Mouse (Mus musculus) kidney, adult 2 months (tissue): ENCODE data around the gene Gpr141. TPM values are rescaled to one million over a fixed set of nuclear protein-coding genes. Genes with fewer than 3 reads are reported as not detected.
"Not testable (repeated sequence)": the region's sequence is repeated elsewhere in the genome, so short reads cannot be mapped to it uniquely, and the experiment has no call there.

Experiments used
- DNase-seq: peaks from one replicate; pipeline ENCODE4 v3.0.0; 2021
- H3K27ac ChIP-seq: fragments of 200-500 bp; 2 replicates; pipeline ENCODE4 v1.5.1; 2012; ENCODE audit warnings: low read depth, low read length, control low read depth, inconsistent platforms; ENCODE audit not compliant: insufficient read depth
- H3K27me3 ChIP-seq: fragments of 200-500 bp; replicated peaks from 2 replicates; pipeline ENCODE4 v1.6.1; 2012; ENCODE audit warnings: mild to moderate bottlenecking, moderate library complexity, low read length, inconsistent platforms; ENCODE audit not compliant: control insufficient read depth, insufficient read depth
- H3K36me3 ChIP-seq: fragments of 200-500 bp; 2 replicates; pipeline ENCODE4 v1.6.1; 2012; ENCODE audit warnings: mild to moderate bottlenecking, moderate library complexity, low read length, inconsistent platforms; ENCODE audit not compliant: control insufficient read depth, insufficient read depth
- H3K4me1 ChIP-seq: fragments of 200-500 bp; 2 replicates; pipeline ENCODE4 v1.6.1; 2011; ENCODE audit warnings: low read length; ENCODE audit not compliant: control insufficient read depth, insufficient read depth
- H3K4me3 ChIP-seq: fragments of 200-500 bp; 2 replicates; pipeline ENCODE4 v1.5.1; 2011; ENCODE audit warnings: mild to moderate bottlenecking, low read depth, low read length, control low read depth; ENCODE audit not compliant: insufficient read depth
- CTCF ChIP-seq: fragments of 200-500 bp; conservative IDR thresholded peaks from 2 replicates; pipeline ENCODE4 v1.5.1; 2011; ENCODE audit warnings: low read depth, mild to moderate bottlenecking, control low read depth, low read length, moderate library complexity, mixed read lengths; ENCODE audit not compliant: insufficient read depth, insufficient read length
- POLR2A ChIP-seq: fragments of 200-500 bp; IDR thresholded peaks from one replicate; pipeline ENCODE4 v1.6.1; 2011; ENCODE audit warnings: low read depth, low read length, control low read depth
- WGBS: fragments of 180-500 bp; shearing (Covaris S2); methylation state at CpG from one replicate; pipeline ENCODE4 v1.1.7; 2018; 5-methylcytosine and 5-hydroxymethylcytosine counted together
- polyA plus RNA-seq: library from polyadenylated mRNA; depleted of rRNA; stranded (reverse); fragments of >200 nt; gene quantifications from 2 replicates; pipeline ENCODE4 v1.2.3, GENCODE M21; 2012

Gene Gpr141
- polyA plus RNA-seq, 1 experiment: 0.05 TPM

- no peak for TF ChIP-seq CTCF
- TF ChIP-seq POLR2A: no peak
- Histone ChIP-seq H3K36me3 (no peaks in the 10 kb centered on the region), H3K27ac (no peak overlapping the region), H3K4me3 (no peak overlapping the region), H3K27me3 (no peaks in the 10 kb centered on the region), H3K4me1 (no peaks in the 10 kb centered on the region)
- WGBS: 81% methylated on average over 4 of the region's 4 CpGs
- no peak for DNase-seq
These were observed 30.3 kb downstream of the Gpr141 start for GRCm38 (mm10) chr13:19793761-19794160.

- H3K4me1 ChIP-seq, DNase-seq, H3K36me3 ChIP-seq, H3K4me3 ChIP-seq, H3K27me3 ChIP-seq, H3K27ac ChIP-seq: not testable (repeated sequence)
- WGBS: 13% methylated on average over 1 of the region's 1 CpGs
These were observed 36.1 kb downstream of the Gpr141 start for GRCm38 (mm10) chr13:19787946-19788345.

GRCm38 (mm10) chr13:19770163-19770562 lies 53.9 kb downstream of the Gpr141 start:
- 33% methylated on average over 1 of the region's 1 CpGs for WGBS
- Histone ChIP-seq H3K27ac (no peak overlapping the region), H3K36me3 (no peaks in the 10 kb centered on the region), H3K27me3 (no peaks in the 10 kb centered on the region), H3K4me3 (no peak overlapping the region), H3K4me1 (no peaks in the 10 kb centered on the region)
- peak; percentile 8 for DNase-seq
- TF ChIP-seq POLR2A (no peak), CTCF (no peak; the same call in 1 of the 2 replicates)

GRCm38 (mm10) chr13:19767202-19767601 lies 56.9 kb downstream of the Gpr141 start:
- Histone ChIP-seq H3K4me1 (no peaks in the 10 kb centered on the region), H3K36me3 (no peaks in the 10 kb centered on the region), H3K4me3 (no peak overlapping the region), H3K27me3 (no peaks in the 10 kb centered on the region), H3K27ac (no peak overlapping the region)
- TF ChIP-seq CTCF (no peak), POLR2A (no peak)
- DNase-seq: no peak
- 62% methylated on average over 2 of the region's 2 CpGs for WGBS

GRCm38 (mm10) chr13:19764276-19764675 lies 59.8 kb downstream of the Gpr141 start:
- H3K4me3 ChIP-seq: no peak overlapping the region
- no peaks in the 10 kb centered on the region for H3K27me3 ChIP-seq
- H3K27ac ChIP-seq: no peak overlapping the region
- 87% methylated on average over 4 of the region's 4 CpGs for WGBS
- H3K4me1 ChIP-seq: no peaks in the 10 kb centered on the region
- no peak for DNase-seq
- H3K36me3 ChIP-seq: no peaks in the 10 kb centered on the region
- no peak for TF ChIP-seq CTCF
- TF ChIP-seq POLR2A: no peak

GRCm38 (mm10) chr13:19763211-19763610 lies 60.8 kb downstream of the Gpr141 start:
- Histone ChIP-seq H3K36me3 (no peaks in the 10 kb centered on the region), H3K4me1 (no peaks in the 10 kb centered on the region), H3K4me3 (no peak overlapping the region), H3K27ac (no peak overlapping the region), H3K27me3 (no peaks in the 10 kb centered on the region)
- no peak for TF ChIP-seq CTCF
- TF ChIP-seq POLR2A: no peak
- 91% methylated on average over 1 of the region's 1 CpGs for WGBS
- no peak for DNase-seq

GRCm38 (mm10) chr13:19745741-19746140 lies 78.3 kb downstream of the Gpr141 start:
- WGBS: 74% methylated on average over 2 of the region's 2 CpGs
- TF ChIP-seq POLR2A (no peak), CTCF (no peak)
- H3K4me3 ChIP-seq: no peak overlapping the region
- no peaks in the 10 kb centered on the region for H3K4me1 ChIP-seq
- no peak for DNase-seq
- H3K36me3 ChIP-seq: no peaks in the 10 kb centered on the region
- no peaks in the 10 kb centered on the region for H3K27me3 ChIP-seq
- H3K27ac ChIP-seq: no peak overlapping the region

GRCm38 (mm10) chr13:19744536-19744935 lies 79.5 kb downstream of the Gpr141 start:
- WGBS: 82% methylated on average over 5 of the region's 5 CpGs
- DNase-seq: no peak
- no peaks in the 10 kb centered on the region for H3K27me3 ChIP-seq
- H3K36me3 ChIP-seq: no peaks in the 10 kb centered on the region
- no peak overlapping the region for H3K27ac ChIP-seq
- H3K4me3 ChIP-seq: no peak overlapping the region
- H3K4me1 ChIP-seq: no peaks in the 10 kb centered on the region
- no peak for TF ChIP-seq CTCF
- TF ChIP-seq POLR2A: no peak
